Mouse (Mus musculus): Measurements from ENCODE around the gene Fgfr2.
"Not testable (repeated sequence)": the region's sequence is repeated elsewhere in the genome, so short reads cannot be mapped to it uniquely, and the experiment has no call there.

The Fgfr2 gene

DNA sequence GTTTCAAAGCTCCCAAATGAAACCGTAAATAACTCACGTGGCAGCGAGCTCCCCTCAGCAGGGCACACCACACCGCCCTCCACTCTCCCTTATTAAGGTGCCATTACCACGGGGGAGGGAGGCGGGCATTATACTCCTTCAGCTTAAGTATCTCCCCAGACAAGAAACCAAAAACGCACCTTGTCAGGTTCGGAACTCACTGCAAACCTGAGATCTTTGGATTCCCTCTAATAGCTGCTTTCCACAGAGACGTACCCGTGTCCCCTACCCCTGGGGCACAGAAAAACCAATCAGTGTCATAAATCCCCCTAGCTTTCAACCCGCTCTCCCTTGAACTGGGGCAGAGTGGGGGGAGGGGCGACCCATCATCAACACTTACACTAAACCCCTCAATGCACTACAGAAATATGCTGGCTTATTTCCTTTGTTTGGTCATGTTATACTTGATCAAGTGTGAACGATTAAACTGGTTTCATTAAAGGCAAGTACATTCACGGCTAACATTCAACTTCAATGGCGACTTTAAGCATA lies 2.9 kb downstream of the Fgfr2 start:
- DNase-seq (ENCODE audit: low spot score), result no peak

DNA sequence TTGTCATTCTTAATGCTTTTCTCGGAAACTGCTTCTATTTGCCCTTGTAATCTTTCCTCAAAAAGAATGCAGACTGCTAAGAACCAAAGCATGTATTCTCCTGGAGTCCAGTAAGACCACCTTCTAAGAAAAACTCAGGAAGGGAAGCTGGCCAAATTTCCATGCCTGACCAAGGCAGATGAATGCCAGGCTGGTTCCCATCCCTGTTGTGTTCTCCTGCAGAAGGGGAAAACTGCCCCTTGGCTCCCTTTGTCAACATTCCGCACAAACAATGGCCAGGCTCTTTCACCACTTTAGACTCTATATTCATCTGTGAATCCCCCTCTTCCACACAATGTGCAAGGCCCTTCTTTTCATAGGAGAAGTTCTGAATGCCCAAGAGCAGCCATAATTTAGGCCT lies 5.3 kb downstream of the Fgfr2 start:
- no peak for DNase-seq (ENCODE audit: low spot score)

DNA sequence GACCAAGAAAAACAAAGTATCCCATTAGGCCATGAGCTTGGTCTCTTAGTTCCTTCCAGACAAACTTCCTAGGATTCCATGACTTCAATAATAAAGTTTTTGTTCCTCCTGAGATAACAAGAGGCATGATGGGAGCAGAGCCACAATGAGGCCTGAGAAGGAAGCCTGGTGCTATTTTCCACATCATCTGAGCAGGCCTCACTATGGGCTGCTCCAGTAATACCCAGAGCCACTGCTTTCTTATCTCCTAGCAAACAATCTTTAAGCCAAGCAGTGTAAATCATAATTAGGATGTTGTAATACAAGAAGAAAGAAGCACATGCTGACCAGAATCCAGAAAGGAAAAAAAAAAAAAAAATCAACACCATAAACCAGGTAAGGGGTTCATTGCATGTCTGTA lies 6.6 kb downstream of the Fgfr2 start:
- DNase-seq (ENCODE audit: low spot score), result no peak

DNA sequence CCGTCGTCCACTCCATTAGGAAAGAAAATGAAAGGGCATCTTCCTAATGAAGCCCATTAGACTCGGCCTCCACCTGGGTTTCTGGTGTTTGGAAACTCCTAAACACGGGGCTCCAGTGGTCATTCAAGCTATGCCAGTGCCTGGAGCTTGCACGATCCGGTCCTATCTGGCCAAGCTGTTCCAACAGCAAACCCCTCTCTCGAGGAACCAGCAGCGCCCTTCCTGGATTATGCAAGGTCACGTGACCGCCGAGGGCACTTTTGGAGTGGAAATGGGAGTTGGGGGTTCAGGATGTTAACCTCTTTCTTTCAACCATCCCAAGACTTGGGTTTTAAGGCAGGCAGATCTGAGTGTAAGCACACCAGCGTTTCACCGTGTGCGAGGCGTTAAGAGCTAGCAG lies 7.3 kb downstream of the Fgfr2 start:
- DNase-seq (ENCODE audit: low spot score), result no peak

DNA sequence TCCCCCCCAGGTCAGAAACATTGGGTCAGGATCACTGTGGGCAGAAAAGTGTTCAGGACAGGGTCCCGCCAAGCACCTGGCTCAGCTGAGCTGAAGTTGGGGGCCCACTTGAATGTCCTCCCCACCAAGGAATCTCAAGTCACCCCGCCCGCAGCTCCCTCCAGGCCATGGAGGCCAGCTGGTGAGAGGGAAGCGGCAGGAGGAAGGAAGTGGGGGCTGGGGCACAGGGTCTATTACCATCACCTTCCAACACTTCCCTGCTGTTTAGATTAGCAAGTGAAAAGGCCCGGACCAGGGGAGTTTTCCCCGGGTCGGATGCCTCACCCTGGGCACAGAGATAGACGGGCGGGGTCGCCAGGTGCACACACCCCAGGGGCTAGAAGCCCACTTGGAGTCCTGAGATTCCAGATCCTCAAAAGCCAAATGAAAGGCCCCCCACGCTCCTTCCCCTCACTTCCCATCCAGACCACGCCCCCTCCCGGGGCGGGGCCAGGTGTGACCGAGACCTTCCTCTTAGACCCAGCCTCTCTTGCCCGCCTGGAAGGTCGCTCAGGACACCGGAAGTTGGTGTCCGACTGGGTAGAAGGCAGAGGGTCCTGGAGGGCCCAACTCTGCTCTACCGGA lies 8.2 kb downstream of the Fgfr2 start:
- DNase-seq (ENCODE audit: low spot score), result no peak

DNA sequence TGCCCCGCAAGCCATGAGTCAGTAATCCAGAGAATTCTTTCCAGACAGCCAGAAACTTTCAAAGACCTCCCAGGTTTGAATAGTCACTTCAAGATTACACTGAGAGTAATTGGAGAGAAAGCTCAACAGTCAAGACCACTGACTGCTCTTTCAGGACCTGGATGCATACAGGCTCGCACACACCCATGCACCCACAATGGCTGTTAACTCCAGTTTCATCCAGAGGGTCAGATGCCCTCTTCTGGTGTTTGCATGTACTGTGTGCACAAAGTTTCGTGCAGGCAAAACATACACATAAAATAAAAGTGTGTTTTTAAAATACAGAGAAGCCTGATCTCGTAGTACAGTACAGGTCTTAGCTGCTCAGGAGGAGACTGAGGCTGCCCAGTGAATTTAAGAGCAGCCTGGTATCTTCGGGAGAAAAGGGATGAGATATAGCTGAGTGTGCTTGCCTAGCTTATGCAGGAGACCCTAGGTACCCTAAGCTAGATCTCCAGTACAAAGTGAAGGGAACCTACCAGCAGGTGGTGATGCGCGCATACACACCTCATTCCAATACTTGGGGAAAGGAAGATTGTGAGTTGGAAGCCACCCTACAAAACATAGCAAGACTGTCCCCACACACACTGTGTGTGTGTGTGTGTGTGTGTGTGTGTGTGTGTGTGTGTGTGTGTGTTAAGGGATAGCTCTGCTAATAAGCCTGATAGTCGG lies 9.8 kb downstream of the Fgfr2 start:
- DNase-seq (ENCODE audit: low spot score), result no peak

DNA sequence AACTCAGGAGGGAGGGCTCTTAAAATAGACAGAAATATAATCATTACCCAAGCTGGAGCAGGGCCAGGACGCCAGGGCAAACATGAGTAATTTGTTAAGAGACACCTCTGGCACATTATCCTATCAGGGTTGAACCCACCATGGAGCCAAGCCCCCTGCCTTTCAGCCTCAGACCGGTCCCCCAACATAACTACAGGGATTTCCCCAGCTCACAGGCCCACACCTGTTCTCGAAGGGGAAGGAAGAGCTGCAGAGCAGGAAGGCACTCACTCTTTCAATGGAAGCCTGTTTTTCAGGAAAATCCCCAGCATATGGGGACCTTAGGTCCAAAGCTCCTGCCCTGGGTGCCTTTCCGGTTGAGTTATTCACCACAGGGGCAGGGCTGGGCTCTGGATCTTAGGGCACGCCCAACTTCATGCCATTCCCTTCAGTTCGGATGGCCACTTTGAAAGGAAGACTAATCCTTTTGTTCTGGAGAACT lies 10.8 kb downstream of the Fgfr2 start:
- no peak for DNase-seq (ENCODE audit: low spot score)

DNA sequence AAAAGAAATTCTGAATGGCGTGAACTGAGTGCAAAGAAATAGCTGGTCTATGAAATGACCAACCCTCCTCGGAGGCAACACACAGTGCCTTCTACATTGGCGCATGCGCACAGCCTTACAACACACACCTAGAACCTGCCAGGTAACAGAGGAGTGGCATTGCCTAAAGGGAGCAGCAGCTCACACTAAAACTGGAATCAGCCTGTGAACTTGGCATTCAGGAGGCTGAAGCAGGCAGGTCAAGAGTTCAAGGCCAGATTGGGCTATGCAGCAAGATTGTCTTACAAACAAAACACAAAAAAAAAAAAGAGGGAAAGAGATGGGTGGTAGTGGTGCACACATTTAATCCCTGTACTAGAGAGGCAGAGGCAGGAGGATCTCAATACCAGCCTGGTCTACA lies 13.7 kb downstream of the Fgfr2 start:
- no peak for DNase-seq (ENCODE audit: low spot score)

DNA sequence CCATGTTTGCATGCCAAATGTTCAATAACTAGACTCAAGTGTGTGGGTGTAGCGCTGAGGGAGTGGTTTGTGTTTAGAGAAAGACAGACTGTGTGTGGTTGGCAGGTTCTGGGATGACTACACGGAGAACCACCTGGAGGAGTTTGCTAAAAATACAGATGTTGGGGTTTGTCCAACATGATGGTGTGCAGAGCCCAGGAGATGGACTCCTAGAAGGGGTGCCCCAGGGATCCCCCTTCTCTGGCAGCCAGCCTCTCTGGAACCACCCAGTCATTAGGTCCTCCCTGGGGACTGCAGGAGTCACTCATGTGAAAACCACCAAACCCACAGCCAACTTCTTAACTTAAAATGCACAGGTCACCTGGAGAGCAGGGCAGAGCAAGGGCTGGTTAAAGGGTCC lies 14.5 kb downstream of the Fgfr2 start:
- DNase-seq (ENCODE audit: low spot score), result no peak

DNA sequence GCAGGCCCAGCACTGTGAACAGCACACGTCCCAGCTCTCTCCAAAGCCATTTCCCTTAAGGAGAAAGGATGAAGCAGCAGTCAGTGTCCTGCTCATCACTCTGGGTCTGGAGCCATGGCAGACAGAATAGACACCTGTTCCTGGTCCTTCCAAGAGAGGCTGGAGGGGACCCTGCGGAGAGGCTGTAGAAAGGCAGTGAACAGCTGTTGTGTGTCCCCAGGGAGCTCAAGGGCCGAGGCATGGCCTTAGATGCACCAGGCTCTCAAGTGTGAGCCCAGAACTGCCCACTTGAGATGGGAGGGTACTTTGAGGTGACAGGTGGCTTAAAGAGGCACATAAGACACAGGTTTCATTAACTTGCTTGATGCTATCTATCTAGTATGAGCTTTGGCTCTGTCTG lies 20.6 kb downstream of the Fgfr2 start:
- no peak for DNase-seq (ENCODE audit: low spot score)

DNA sequence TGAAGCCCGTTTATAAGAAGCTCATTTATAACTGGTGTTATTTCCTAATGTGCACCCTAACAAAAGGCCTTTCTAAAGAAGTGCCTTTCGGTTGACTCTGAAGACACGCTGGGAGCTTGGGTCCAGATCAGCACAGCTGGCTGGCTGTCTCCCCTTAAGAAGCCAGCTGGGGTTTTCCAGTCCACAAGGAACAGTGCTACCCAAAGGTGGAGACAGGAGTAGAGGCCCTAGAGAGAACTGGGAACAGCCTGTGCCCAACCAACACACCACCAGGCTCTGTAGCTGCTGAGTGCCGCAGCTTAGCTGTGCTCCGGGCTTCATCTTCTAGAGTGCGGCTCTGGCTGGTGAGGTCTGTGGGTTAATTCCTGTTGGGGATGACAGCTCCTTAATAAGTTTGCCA lies 22.1 kb downstream of the Fgfr2 start:
- no peak for DNase-seq (ENCODE audit: low spot score)

DNA sequence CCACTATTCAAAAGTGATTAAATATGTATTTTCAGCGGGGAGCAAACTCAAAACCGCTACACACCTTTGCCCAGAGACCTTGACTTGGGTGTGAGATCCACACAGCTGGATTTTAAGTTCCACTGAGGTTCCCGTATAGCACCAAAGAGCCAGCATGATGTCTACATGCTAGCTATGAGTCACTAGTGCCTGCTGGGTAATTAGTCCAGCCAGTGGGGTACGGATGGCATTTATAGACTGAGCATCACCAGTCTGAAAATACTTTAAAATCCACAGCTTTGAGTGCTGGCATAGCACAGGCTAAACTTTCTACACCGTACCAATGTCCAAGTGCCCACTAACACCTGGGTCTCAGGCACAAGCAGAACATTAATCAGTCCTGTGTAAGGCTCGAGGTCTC lies 23.0 kb downstream of the Fgfr2 start:
- no peak for DNase-seq (ENCODE audit: low spot score)

DNA sequence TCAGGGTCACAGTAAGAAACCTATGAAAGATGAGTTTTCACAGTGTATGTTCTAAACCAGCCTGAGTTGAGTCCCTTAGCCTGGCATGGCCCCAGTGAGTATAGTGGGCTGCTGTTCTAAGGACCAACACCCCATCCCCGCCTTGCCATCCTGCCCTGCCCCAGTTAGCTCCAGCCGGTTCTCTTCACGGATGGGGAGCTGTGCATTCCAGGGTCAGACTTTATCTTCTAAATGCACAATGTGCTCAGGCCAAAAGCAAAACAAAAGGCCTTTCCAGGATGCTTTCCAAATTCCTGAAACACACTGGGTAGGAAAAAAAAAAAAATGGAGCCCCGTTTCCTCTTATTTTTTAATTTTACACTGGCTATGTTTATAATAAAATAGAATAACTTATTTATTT lies 23.9 kb downstream of the Fgfr2 start:
- no peak for DNase-seq (ENCODE audit: low spot score)

DNA sequence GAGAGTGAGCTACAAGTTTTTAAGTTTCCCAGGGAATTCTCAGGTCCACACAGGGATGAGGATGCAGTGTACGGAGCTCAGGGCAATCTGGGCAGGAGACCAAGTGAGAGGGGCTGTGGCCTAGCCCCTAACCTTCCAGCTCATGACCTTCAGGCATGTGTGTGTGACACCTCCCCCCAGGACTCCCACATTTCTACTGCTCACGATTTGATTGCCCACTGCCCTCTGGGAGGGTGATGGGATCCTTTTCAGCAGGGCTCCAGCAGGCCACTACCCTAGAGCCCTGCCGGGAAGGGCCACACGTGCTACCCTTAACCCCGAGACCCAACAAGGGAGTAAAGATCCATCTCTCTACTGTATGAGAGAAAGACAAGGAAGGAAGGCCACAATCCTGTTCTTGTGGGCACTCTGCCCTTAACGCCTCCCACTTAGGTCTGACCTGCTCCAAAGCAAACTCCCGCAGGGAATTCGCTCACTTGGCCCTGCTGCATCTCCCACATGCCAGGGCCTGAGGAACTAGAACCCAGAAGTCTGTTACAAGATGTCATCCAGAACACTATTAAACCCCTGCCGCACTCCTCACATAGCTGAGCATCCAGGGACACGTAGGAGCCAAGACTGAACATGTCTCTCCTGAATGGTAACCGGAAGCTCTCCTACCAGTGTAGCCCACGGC lies 24.9 kb downstream of the Fgfr2 start:
- no peak for DNase-seq (ENCODE audit: low spot score)

DNA sequence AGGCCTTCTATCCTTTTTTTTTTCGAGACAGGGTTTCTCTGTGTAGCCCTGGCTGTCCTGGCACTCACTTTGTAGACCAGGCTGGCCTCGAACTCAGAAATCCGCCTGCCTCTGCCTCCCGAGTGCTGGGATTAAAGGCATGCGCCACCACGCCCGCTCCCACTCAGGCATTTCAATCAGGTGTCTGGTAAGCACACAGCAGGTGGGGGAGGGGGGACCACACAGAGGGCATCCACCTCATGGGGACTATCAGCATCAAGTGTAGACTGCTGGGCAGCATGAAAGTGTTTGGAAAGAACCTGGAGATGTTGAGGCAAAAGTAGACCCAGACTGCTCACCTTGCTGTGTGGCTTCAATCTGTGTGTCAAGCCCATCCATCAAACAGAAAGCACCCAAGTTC lies 27.5 kb downstream of the Fgfr2 start:
- not testable (repeated sequence) for DNase-seq (ENCODE audit: low spot score)

DNA sequence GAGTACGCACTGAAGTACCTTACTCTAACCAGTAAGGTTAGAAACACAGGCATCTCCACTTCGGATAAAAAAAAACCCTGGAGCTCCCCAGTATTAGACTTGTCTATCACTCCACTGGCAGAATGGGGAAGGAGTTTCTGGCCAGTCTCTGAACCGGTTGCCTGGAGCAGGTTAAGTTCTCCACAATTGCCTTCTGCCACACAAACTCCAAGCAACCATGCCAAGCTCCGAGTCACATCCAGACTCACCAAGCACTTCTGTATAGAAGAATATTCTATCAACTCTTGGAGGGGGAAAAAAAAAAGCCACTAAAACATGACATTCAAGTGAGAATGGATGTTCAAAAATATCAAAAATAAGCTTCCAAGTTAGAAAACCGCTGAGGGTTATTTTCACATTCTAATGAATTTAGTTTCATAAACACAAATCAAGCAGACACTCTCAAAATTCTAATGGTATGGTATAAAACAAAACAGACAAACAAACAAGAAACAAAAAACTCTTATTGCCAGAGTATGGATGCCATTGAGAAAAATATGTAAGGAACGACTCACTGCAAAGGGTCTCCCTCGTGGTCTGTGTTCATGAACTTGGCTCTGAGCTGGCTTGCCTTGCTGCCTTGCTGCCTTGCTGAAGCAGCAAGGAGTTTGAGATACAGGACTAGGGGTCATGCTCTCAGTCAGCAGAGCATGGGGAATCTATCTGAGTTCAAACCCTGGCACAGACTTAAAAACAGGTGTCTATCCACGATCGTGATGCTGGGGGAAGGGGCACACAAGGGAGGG lies 28.2 kb downstream of the Fgfr2 start:
- no peak for DNase-seq (ENCODE audit: low spot score)

DNA sequence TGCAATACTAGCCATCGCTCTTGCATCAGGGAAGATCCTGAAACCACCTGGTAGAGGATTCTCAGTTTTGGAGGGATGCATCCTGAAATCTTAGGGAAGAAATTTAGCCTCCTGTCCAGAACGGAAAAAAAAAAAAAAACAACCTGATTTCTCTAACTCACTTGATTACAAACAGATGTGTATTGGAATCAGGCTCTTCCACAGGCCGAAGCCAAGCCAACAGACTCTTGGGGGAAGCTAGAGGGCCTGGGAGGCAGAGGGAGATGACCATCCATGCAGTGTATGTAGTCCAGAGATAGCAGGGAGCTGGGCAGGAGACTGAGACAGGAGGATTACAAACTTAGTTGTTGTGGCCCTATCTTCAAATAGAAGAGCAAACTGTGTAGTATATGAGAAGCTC lies 29.0 kb downstream of the Fgfr2 start:
- no peak for DNase-seq (ENCODE audit: low spot score)

DNA sequence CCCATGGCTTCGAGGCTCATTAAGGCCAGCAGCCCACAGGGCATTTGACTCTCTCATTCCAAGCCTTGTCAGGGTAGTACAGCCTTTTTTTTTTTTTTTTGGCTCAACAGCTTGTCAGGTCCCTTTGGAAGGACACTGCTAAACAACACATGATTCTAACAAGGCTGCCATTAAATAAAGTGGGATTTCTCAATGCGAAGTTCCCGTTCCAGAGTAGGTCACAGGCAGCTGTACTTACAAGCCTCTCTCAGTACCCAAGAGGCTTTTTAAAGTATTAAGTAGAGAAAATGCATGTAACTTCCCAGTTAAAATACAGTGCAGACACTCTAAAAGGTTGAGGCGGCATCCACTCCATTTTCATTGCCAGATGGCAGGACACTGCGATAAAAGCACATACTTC lies 29.4 kb downstream of the Fgfr2 start:
- DNase-seq (ENCODE audit: low spot score), result no peak

DNA sequence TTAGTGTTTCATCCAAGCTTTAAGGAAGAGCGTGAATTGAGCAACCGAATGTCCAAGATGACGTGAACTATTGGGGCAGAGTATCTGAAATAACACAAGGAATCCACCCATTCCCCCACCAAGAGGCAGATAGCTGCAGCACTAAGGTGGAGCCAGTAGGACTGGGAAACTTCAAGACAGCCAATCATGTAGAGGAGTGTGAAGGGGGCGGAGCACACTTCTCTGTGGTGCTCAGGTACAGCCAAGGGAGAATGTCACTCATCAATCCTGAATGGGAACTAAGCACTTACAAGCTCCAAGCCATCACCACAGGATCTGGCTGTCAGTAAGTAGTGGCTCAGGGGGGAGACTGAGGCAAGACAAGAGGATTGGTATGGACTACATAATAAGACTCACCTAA lies 32.5 kb downstream of the Fgfr2 start:
- DNase-seq (ENCODE audit: low spot score), result no peak

DNA sequence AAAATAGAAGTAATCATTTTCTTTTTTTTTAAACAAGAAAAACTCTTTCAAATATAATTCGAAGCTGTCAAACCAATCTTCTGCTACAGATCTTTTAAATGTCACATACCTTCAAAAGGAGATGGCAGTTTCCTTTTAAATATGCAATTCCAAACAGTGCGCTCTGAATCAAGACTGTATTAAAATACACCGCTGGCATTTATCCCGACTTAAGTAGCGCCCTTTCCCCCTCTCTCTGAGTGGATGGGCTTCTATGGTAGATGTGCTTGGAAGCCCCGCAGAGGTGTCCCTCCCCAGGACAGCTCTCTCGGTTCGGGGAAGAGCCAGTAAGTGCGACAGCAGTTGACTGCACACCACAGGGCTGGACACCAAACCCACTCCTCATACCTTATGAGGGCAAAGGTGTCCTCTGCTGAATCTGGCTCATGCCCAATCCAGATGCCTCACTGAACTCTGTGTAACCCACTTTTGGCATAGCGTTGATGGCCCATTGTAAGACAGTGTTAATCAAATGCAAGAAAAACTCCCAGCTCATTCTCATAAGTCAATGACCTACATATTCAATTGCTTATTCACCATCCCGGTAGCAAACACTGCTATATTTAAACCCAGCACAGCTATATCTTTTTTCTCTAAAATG lies 33.4 kb downstream of the Fgfr2 start:
- DNase-seq (ENCODE audit: low spot score), result no peak

DNA sequence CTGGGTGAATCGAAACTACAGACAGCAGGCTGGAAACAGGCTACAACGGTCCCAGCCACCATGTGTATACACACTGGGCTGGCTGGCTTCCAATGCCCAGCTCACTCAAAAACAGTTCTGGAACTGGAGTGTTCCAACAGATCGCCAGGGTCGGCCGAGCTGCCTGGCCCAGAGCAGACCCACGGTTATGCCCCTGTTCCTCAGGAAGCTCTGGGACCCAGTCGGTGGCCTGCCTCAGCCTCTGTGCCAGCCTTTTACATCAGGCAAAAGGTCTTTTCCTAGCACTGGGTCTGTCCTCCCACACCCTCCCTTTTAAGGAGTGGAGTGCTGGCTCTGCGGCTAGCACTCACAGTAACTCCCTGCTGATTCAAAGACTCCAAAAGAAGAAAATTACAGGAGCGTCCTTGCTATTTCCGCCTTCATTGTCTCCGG lies 34.3 kb downstream of the Fgfr2 start:
- peak; percentile 48 for DNase-seq (ENCODE audit: low spot score)

DNA sequence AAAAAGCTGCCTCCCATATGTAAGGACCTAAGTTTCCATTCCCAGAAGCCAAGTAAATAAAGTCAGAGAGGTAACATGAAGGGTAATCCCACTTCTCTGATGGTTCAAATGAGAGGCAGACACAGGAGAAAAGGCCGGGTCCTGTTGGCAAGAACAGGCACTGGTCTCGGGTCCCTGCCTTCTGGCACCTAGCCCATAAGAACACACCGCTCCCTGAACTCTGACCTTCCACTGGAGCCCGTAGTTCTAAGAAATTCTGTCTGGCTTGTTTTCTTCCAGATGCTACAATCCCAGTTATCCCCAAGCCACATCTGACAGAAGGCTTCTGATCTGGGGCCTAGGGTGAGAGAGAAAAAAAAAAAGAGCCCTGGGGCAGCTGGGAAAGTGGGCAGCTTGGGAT lies 34.7 kb downstream of the Fgfr2 start:
- DNase-seq (ENCODE audit: low spot score), result no peak

Measured in ovary, postnatal 14 days (tissue).